Comparison of ENCODE assay signal across 7 mouse cellular contexts in the genomic region with DNA sequence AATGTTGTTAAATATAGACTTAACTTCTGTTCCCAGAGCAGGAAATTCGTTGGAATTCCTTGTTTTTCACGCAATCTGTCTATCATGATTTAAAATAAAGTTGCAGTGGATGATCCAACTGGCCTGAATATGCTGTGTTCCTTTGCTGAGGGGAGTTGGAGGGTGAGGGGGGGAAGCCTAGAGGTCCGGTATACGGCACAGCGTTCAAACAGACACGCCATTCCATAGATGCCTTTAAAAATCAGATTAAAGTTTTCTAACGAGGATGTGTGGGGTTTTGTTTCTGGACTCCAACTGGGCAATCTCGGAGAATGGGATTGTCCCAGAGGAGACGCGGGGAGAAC. TPM values are rescaled to one million over a fixed set of nuclear protein-coding genes. Genes with fewer than 3 reads are reported as not detected.
DNase-seq lines count a peak whose midpoint lies in the region; ATAC-seq and TF ChIP-seq lines count a peak whose summit lies in the region.

No protein-coding gene starts in this region.

- ATAC-seq in lung, embryonic 14.5 days (ENCODE audit: insufficient read depth) = no peak
- ATAC-seq in forebrain, embryonic 13.5 days = no peak
- no peak for ATAC-seq in limb, embryonic 12.5 days (ENCODE audit: insufficient number of reproducible peaks, insufficient read depth, low FRiP score, low TSS enrichment, low read depth)
- ATAC-seq in stomach, embryonic 15.5 days (ENCODE audit: insufficient read depth, low FRiP score, low read depth) = no peak

- peaks cover 17% of the 10 kb centered on the region for H3K36me3 ChIP-seq in lung, embryonic 14.5 days (ENCODE audit: insufficient read depth)
- peaks cover 6% of the 10 kb centered on the region; the same call in 1 of the 2 replicates for H3K36me3 ChIP-seq in forebrain, embryonic 13.5 days (ENCODE audit: poor library complexity, severe bottlenecking)
- H3K36me3 ChIP-seq in limb, embryonic 12.5 days = peaks cover 15% of the 10 kb centered on the region
- no peaks in the 10 kb centered on the region for H3K36me3 ChIP-seq in stomach, embryonic 15.5 days

- H3K9me3 ChIP-seq in lung, embryonic 14.5 days (ENCODE audit: low read depth, low read length) = no peaks in the 10 kb centered on the region
- H3K9me3 ChIP-seq in forebrain, embryonic 13.5 days (replicated peaks) = no peaks in the 10 kb centered on the region
- H3K9me3 ChIP-seq in limb, embryonic 12.5 days = no peaks in the 10 kb centered on the region
- no peaks in the 10 kb centered on the region for H3K9me3 ChIP-seq in stomach, embryonic 15.5 days

- H3K4me1 ChIP-seq in lung, embryonic 14.5 days (ENCODE audit: insufficient read depth) = peaks cover 26% of the 10 kb centered on the region
- H3K4me1 ChIP-seq in forebrain, embryonic 13.5 days = peaks cover 61% of the 10 kb centered on the region
- peaks cover 58% of the 10 kb centered on the region for H3K4me1 ChIP-seq in limb, embryonic 12.5 days (replicated peaks)
- H3K4me1 ChIP-seq in stomach, embryonic 15.5 days = peaks cover 27% of the 10 kb centered on the region

- peak overlapping the region; percentile 70 for H3K4me3 ChIP-seq in lung, embryonic 14.5 days (ENCODE audit: low read depth, low read length)
- H3K4me3 ChIP-seq in forebrain, embryonic 13.5 days = peak overlapping the region; percentile 64
- H3K4me3 ChIP-seq in limb, embryonic 12.5 days (replicated peaks) = peak overlapping the region; percentile 76
- H3K4me3 ChIP-seq in stomach, embryonic 15.5 days (replicated peaks) = peak overlapping the region; percentile 67

- no peaks in the 10 kb centered on the region for H3K27me3 ChIP-seq in lung, embryonic 14.5 days (ENCODE audit: insufficient read depth, low read length)
- H3K27me3 ChIP-seq in forebrain, embryonic 13.5 days = peaks cover 17% of the 10 kb centered on the region; the same call in 1 of the 2 replicates
- no peaks in the 10 kb centered on the region for H3K27me3 ChIP-seq in limb, embryonic 12.5 days
- H3K27me3 ChIP-seq in stomach, embryonic 15.5 days (replicated peaks) = no peaks in the 10 kb centered on the region

- H3K27ac ChIP-seq in lung, embryonic 14.5 days (ENCODE audit: low read depth) = peak overlapping the region; percentile 95
- peak overlapping the region; percentile 59; the same call in 1 of the 2 replicates for H3K27ac ChIP-seq in forebrain, embryonic 13.5 days
- H3K27ac ChIP-seq in limb, embryonic 12.5 days = peak overlapping the region; percentile 98
- H3K27ac ChIP-seq in stomach, embryonic 15.5 days = peak overlapping the region; percentile 95

- H3K9ac ChIP-seq in lung, embryonic 14.5 days = peak overlapping the region; percentile 79
- H3K9ac ChIP-seq in forebrain, embryonic 13.5 days = peak overlapping the region; percentile 44; the same call in 1 of the 2 replicates
- H3K9ac ChIP-seq in limb, embryonic 12.5 days (replicated peaks) = peak overlapping the region; percentile 65; the same call in 1 of the 2 replicates
- no peak overlapping the region for H3K9ac ChIP-seq in stomach, embryonic 15.5 days

- TF ChIP-seq CTCF in lung, embryonic 14.5 days (IDR thresholded peaks at IDR 0.05; ENCODE audit: low read depth) = no peak

- peak overlapping the region; percentile 88 for H3K4me2 ChIP-seq in lung, embryonic 14.5 days
- peak overlapping the region; percentile 85 for H3K4me2 ChIP-seq in forebrain, embryonic 13.5 days
- peak overlapping the region; percentile 80 for H3K4me2 ChIP-seq in limb, embryonic 12.5 days
- peak overlapping the region; percentile 89 for H3K4me2 ChIP-seq in stomach, embryonic 15.5 days

- 3% methylated on average over 10 of the region's 10 CpGs for WGBS in lung, embryonic 14.5 days
- WGBS in forebrain, embryonic 13.5 days = 6% methylated on average over 10 of the region's 10 CpGs
- 1% methylated on average over 10 of the region's 10 CpGs for WGBS in limb, embryonic 12.5 days
- WGBS in stomach, embryonic 15.5 days = 16% methylated on average over 10 of the region's 10 CpGs

- DNase-seq in lung, embryonic 14.5 days = no peak
- DNase-seq in lung, adult 18-20 months = no peak
- DNase-seq in frontal cortex, adult 2 months (ENCODE audit: extremely low spot score in 1 of 2, low spot score in 1 of 2) = no peak
- no peak for DNase-seq in thymus, postnatal 0 days (ENCODE audit: low spot score)

RNA-seq across cellular contexts. Expression of gene Ccn1, which starts 2.2 kb away (rescaled TPM):
- 33.2 and 41.6 TPM in 2 replicates for polyA plus RNA-seq in lung, embryonic 14.5 days (2014; fragmentation: Nextera tagmentation; extraction: Ambion mirVana)
- polyA plus RNA-seq in forebrain, embryonic 13.5 days (2015; fragmentation: Nextera tagmentation; extraction: Ambion mirVana) = 32.9 and 35.6 TPM in 2 replicates
- 58.7 and 65.8 TPM in 2 replicates for polyA plus RNA-seq in limb, embryonic 12.5 days (2016; fragmentation: Nextera tagmentation; extraction: Ambion mirVana)
- polyA plus RNA-seq in stomach, embryonic 15.5 days (2015; fragmentation: Nextera tagmentation; extraction: Ambion mirVana) = 39.7 and 45.1 TPM in 2 replicates
- polyA plus RNA-seq in frontal cortex, adult 2 months (2012; rRNA removed) = 7.8 and 9.1 TPM in 2 replicates
- polyA plus RNA-seq in thymus, postnatal 0 days (2015; fragmentation: Nextera tagmentation; extraction: Ambion mirVana) = 5.7 and 8.0 TPM in 2 replicates
